Mouse (Mus musculus) hindbrain, embryonic 11.5 days (tissue): ENCODE results near the gene Sfxn3. TPM values are rescaled to one million over a fixed set of nuclear protein-coding genes. Genes with fewer than 3 reads are reported as not detected.

ENCODE experiments used
- ATAC-seq: fragments of 200-750 bp; cut with Nextera tagmentation; 2 replicates; pipeline ENCODE4 v1.8.0; 2017; ENCODE audit warnings: mild to moderate bottlenecking, moderate TSS enrichment, moderate library complexity; ENCODE audit not compliant: low FRiP score
- DNase-seq: peaks from one replicate; pipeline ENCODE4 v3.0.0-alpha.2; 2015; ENCODE audit warnings: low spot score
- H3K27ac ChIP-seq: fragments of 300-500 bp; sonication (generic); 2 replicates; pipeline ENCODE4 v1.5.1; 2014; ENCODE audit warnings: mild to moderate bottlenecking, low read depth, low read length
- H3K27me3 ChIP-seq: fragments of 300-500 bp; sonication (generic); 2 replicates; pipeline ENCODE4 v1.6.1; 2014; ENCODE audit warnings: mild to moderate bottlenecking, low read length, moderate library complexity, mixed read lengths; ENCODE audit not compliant: control insufficient read depth, insufficient read depth
- H3K36me3 ChIP-seq: fragments of 300-500 bp; sonication (generic); 2 replicates; pipeline ENCODE4 v1.6.1; 2014; ENCODE audit warnings: mild to moderate bottlenecking, low read length, moderate library complexity, mixed read lengths; ENCODE audit not compliant: control insufficient read depth, insufficient read depth
- H3K4me1 ChIP-seq: fragments of 300-500 bp; sonication (generic); replicated peaks from 2 replicates; pipeline ENCODE4 v1.6.1; 2014; ENCODE audit warnings: low read length, mixed read lengths; ENCODE audit not compliant: control insufficient read depth, insufficient read depth
- H3K4me2 ChIP-seq: fragments of 300-500 bp; sonication (generic); replicated peaks from 2 replicates; pipeline ENCODE4 v1.6.1; 2014; ENCODE audit warnings: mild to moderate bottlenecking, low read depth, low read length
- H3K4me3 ChIP-seq: fragments of 300-500 bp; sonication (generic); 2 replicates; pipeline ENCODE4 v1.5.1; 2014; ENCODE audit warnings: low read depth, low read length
- H3K9ac ChIP-seq: fragments of 300-500 bp; sonication (generic); 2 replicates; pipeline ENCODE4 v1.6.1; 2014; ENCODE audit warnings: low read depth, low read length
- H3K9me3 ChIP-seq: fragments of 300-500 bp; sonication (generic); 2 replicates; pipeline ENCODE4 v1.6.1; 2016; ENCODE audit warnings: low read length; ENCODE audit not compliant: control insufficient read depth
- WGBS: fragments of 180-500 bp; shearing (Covaris S2); extraction: QIAGEN DNeasy Blood & Tissue Kit; methylation state at CpG from one replicate; pipeline ENCODE4 v1.1.7; 2014; 5-methylcytosine and 5-hydroxymethylcytosine counted together
- polyA plus RNA-seq: library from polyadenylated mRNA; unstranded; fragments of >200 nt; fragmentation: Nextera tagmentation; extraction: Ambion mirVana; gene quantifications from 2 replicates; pipeline ENCODE4 v1.2.1, GENCODE M21; 2014

Gene Sfxn3
- polyA plus RNA-seq, 1 experiment from 2014 or later = 23.8 TPM

GRCm38 (mm10) chr19:45058113-45058839 lies 11.0 kb downstream of the Sfxn3 start:
- no peaks in the 10 kb centered on the region for H3K9me3 ChIP-seq
- H3K27ac ChIP-seq = peak overlapping the region; percentile 97
- H3K4me3 ChIP-seq = peak overlapping the region; percentile 65
- H3K4me2 ChIP-seq = peak overlapping the region; percentile 78
- H3K36me3 ChIP-seq = no peaks in the 10 kb centered on the region
- peak; percentile 95 for ATAC-seq
- 0 out of 2 replicates have a peak, but pooled peaks cover 2% of the 10 kb centered on the region for H3K27me3 ChIP-seq
- under 1% methylated on average over 34 of the region's 34 CpGs for WGBS
- no peaks in the 10 kb centered on the region; the same call in 1 of the 2 replicates for H3K4me1 ChIP-seq
- H3K9ac ChIP-seq = peak overlapping the region; percentile 89
- DNase-seq = peak; percentile 99

- peak overlapping the region; percentile 78 for H3K4me2 ChIP-seq
- ATAC-seq (no peak), DNase-seq (no peak)
- no peaks in the 10 kb centered on the region; the same call in 1 of the 2 replicates for H3K4me1 ChIP-seq
- H3K9ac ChIP-seq = peak overlapping the region; percentile 89
- under 1% methylated on average over 14 of the region's 14 CpGs for WGBS
- H3K27ac ChIP-seq = peak overlapping the region; percentile 97
- peaks cover 2% of the 10 kb centered on the region for H3K27me3 ChIP-seq
- H3K36me3 ChIP-seq = no peaks in the 10 kb centered on the region
- H3K4me3 ChIP-seq = peak overlapping the region; percentile 65
- H3K9me3 ChIP-seq = no peaks in the 10 kb centered on the region
Measured at GRCm38 (mm10) chr19:45058841-45059240, 11.5 kb downstream of the Sfxn3 start.

- no peaks in the 10 kb centered on the region for H3K9me3 ChIP-seq
- H3K4me3 ChIP-seq = no peak overlapping the region
- DNase-seq (peak; percentile 75), ATAC-seq (peak; percentile 43; the same call in 1 of the 2 replicates)
- H3K27me3 ChIP-seq = peaks cover 45% of the 10 kb centered on the region
- H3K9ac ChIP-seq = no peak overlapping the region
- no peak overlapping the region for H3K27ac ChIP-seq
- 45% methylated on average over 19 of the region's 20 CpGs for WGBS
- H3K4me2 ChIP-seq = no peak overlapping the region
- no peaks in the 10 kb centered on the region; the same call in 1 of the 2 replicates for H3K4me1 ChIP-seq
- H3K36me3 ChIP-seq = no peaks in the 10 kb centered on the region
Measured at GRCm38 (mm10) chr19:45063565-45064292, 16.4 kb downstream of the Sfxn3 start.

GRCm38 (mm10) chr19:45065226-45065625 lies 17.9 kb downstream of the Sfxn3 start:
- H3K27me3 ChIP-seq = peaks cover 45% of the 10 kb centered on the region
- H3K9me3 ChIP-seq = no peaks in the 10 kb centered on the region
- WGBS = 5% methylated on average over 16 of the region's 21 CpGs
- H3K4me3 ChIP-seq = no peak overlapping the region
- no peak overlapping the region for H3K9ac ChIP-seq
- H3K4me2 ChIP-seq = no peak overlapping the region
- DNase-seq = no peak
- ATAC-seq = no peak
- H3K27ac ChIP-seq = no peak overlapping the region
- no peaks in the 10 kb centered on the region; the same call in 1 of the 2 replicates for H3K4me1 ChIP-seq
- no peaks in the 10 kb centered on the region for H3K36me3 ChIP-seq

GRCm38 (mm10) chr19:45067170-45067569 lies 19.9 kb downstream of the Sfxn3 start:
- H3K9ac ChIP-seq = no peak overlapping the region
- DNase-seq (no peak), ATAC-seq (no peak)
- H3K4me1 ChIP-seq = no peaks in the 10 kb centered on the region; the same call in 1 of the 2 replicates
- WGBS = 24% methylated on average over 17 of the region's 17 CpGs
- H3K4me2 ChIP-seq = no peak overlapping the region
- H3K9me3 ChIP-seq = no peaks in the 10 kb centered on the region
- H3K36me3 ChIP-seq = no peaks in the 10 kb centered on the region
- peaks cover 49% of the 10 kb centered on the region for H3K27me3 ChIP-seq
- no peak overlapping the region for H3K4me3 ChIP-seq
- H3K27ac ChIP-seq = no peak overlapping the region

- Histone ChIP-seq H3K27me3 (peaks cover 49% of the 10 kb centered on the region), H3K4me2 (no peak overlapping the region), H3K36me3 (no peaks in the 10 kb centered on the region), H3K4me1 (no peaks in the 10 kb centered on the region; the same call in 1 of the 2 replicates), H3K4me3 (no peak overlapping the region), H3K9ac (no peak overlapping the region), H3K27ac (no peak overlapping the region), H3K9me3 (no peaks in the 10 kb centered on the region)
- WGBS = 80% methylated on average over 7 of the region's 7 CpGs
- ATAC-seq (no peak), DNase-seq (no peak)
Measured at GRCm38 (mm10) chr19:45067758-45068510, 20.6 kb downstream of the Sfxn3 start.

GRCm38 (mm10) chr19:45073871-45074542 lies 26.7 kb downstream of the Sfxn3 start:
- DNase-seq (peak; percentile 89), ATAC-seq (peak; percentile 48; the same call in 1 of the 2 replicates)
- Histone ChIP-seq H3K27me3 (peaks cover 42% of the 10 kb centered on the region), H3K4me1 (peaks cover 7% of the 10 kb centered on the region; the same call in 1 of the 2 replicates), H3K4me3 (peak overlapping the region; percentile 51), H3K9ac (peak overlapping the region; percentile 76), H3K4me2 (peak overlapping the region; percentile 75), H3K27ac (no peak overlapping the region), H3K9me3 (no peaks in the 10 kb centered on the region), H3K36me3 (no peaks in the 10 kb centered on the region)
- 10% methylated on average over 20 of the region's 20 CpGs for WGBS
